Mouse (Mus musculus): ENCODE measurements at regions not wholly inside any gene's neighbourhood (a gene's known extent, or its start where the extent isn't known, plus 50 kb on each side); places are given as distances from the start of the nearest gene placed in this dataset.

- DNase-seq (ENCODE audit: low read depth): no peak
Measured at GRCm38 (mm10) chr15:60630756-60631402, 222.7 kb downstream of the Fam84b start.

GRCm38 (mm10) chr15:60618801-60619200 lies 234.8 kb downstream of the Fam84b start:
- no peak for DNase-seq (ENCODE audit: low read depth)

DNA sequence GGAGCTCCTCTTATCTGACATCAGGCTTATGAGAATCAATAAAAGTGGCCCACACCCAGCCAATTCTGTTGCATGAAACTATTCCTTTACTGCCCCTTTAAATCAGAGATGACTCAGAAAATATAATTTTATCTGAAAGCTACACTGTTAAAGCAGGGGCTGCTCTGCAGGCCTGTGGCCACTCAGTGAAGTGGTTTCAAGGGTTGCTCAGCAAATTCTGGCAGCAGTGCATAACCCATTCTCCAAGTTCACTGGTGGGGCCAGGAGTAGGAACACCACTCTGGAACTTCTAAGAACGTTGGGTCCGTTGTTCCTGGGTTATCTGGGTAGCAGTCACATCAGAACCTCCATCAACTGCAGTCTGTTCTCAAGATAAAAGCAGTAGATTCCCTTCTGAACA lies 236.2 kb downstream of the Fam84b start:
- no peak for DNase-seq (ENCODE audit: low read depth)

- no peak for DNase-seq (ENCODE audit: low read depth)
Measured at GRCm38 (mm10) chr15:60601885-60602284, 251.7 kb downstream of the Fam84b start.

DNA sequence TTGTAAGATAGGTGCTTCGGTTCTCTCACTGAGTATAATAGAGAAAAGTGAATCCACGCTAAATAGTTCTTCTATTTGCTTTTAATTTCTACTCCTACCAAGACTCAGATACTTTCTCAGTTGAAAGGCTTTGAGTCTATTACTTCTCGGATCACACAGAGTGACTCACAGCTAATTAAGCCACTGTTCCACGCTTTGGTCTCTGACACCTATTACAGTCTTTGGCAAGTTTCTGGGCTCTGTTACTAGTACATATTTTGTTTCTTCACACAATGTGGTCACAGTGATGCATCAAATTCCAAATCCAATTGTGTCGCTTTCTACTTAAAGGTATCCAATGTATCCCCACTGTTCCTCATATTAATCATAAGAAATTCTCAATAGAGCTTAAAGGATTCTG lies 276.5 kb downstream of the Fam84b start:
- DNase-seq (ENCODE audit: low read depth): no peak

- no peak for DNase-seq (ENCODE audit: low read depth)
Measured at GRCm38 (mm10) chr15:60566267-60566666, 287.3 kb downstream of the Fam84b start.

DNA sequence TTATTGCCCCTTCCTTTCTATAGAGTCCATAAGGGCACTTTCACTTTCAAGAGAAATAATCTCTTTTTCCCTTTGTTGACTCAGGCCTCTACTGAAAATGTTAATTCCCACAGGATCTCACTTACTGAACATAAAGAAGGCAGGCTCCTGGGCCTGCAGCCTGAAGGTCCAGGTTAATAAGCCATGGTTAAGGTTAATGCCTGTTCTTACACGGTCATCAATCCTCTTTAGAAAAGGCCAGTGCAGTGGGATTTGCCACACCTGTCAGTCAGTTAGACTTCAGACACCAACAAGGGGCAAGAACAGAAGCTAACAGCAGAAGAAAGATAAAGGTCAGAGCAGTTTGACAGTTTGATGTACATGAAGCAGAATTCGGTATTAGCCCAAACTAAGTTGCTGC lies 288.6 kb downstream of the Fam84b start:
- DNase-seq (ENCODE audit: low read depth): no peak

GRCm38 (mm10) chr15:60560641-60561040 lies 292.9 kb downstream of the Fam84b start:
- DNase-seq (ENCODE audit: low read depth): no peak

DNA sequence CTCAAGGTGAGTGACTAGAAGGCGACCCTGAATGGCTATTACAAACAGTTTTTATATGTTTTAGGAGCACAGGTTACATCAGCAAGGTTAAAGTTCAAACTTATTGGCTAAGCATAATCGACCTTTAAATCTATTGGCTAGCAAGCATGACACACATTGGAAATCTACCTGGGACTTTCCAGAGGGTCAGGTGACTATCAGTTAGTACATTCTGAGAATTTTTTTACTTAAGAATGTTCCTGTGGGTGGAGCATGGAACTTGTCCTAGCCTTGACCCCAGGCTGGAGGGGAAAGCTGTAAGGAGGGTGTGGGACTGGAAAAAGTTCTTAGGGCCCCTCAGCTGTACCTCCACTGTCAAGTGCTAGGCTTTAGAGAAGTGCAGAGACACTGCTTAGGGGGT lies 297.9 kb downstream of the Fam84b start:
- DNase-seq (ENCODE audit: low read depth): no peak

DNA sequence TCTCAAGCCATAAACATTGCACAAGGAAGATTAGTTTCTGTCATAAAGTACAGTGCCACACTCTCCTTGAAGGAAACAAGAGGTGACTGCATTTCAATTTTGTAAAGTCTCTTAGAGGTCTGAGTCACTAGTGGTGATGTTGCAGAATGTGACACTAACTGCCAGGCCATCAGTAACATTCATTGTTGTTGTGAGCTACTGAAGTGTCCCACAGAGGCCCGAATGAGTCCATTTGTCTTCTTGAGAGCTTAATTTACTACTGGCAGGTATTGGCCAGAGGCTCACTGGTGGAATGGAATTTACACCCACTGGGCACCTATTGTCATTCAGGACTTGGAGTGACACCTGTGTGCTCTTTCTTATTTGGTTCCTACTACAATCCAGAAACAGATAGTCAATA lies 299.0 kb downstream of the Fam84b start:
- DNase-seq (ENCODE audit: low read depth): no peak

DNA sequence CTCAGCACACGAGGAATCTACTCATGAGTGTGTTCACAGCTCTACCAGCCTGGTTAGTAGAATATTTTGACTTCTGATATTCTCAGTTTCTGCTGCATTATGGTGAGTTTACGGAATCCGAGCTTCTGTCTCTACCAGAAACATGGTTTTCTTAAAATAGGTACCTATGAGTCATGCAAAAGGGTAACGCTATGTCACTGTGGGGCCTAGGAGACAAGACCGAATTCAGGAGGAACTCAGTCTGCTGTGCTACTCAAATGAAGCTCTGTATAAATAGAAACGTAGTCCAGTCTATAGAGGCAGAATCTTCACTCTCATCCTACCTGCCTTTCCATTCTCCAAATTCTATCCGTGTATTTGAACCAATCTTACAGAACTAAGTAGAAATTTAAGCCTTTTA lies 305.5 kb downstream of the Fam84b start:
- no peak for DNase-seq (ENCODE audit: low read depth)

GRCm38 (mm10) chr15:60537191-60537590 lies 316.4 kb downstream of the Fam84b start:
- no peak for DNase-seq (ENCODE audit: low read depth)

DNA sequence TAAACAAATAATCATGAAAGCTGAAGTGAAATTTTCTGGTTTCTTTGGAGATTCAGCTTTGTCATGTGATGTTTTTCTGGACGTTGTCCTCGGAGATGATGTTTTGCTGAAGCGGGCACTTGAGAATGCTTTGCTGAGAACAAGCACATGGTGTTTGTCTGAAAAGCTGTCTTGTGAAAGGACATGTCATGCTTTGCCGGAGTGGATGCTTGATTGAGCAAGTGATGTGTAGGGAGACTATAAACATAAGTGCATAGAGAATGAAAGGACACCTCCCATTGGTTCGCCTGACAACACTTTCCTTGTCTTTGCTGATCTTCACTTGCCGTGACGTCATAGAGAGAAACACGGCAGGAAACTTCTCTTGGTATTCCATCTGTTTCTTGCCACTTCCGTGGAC lies 318.9 kb downstream of the Fam84b start:
- no peak for DNase-seq (ENCODE audit: low read depth)

GRCm38 (mm10) chr15:60516810-60517209 lies 336.8 kb downstream of the Fam84b start:
- DNase-seq (ENCODE audit: low read depth): no peak

GRCm38 (mm10) chr15:60476755-60477310 lies 376.7 kb downstream of the Fam84b start:
- no peak for DNase-seq (ENCODE audit: low read depth)

- no peak for DNase-seq (ENCODE audit: low read depth)
Measured at GRCm38 (mm10) chr15:60475086-60475485, 378.5 kb downstream of the Fam84b start.

DNA sequence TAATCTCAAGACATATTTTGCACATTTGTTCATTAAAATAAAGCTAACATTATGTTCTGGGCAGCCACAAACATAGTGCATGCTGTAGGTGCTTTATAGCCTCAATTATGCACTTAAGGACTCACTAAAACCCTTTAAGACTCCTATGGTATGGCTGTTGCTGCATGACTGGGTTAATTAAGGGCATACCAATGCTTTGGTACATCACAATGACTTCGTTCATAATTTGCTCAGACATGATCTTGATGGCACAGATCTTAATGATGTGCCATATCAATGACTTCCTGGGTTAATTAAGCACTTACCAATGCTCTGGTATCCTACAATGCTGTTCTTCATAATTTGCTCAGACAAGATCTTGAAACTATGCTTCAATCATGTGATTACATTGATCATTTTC lies 415.5 kb upstream of the 4933412E24Rik start:
- DNase-seq (ENCODE audit: low read depth): no peak

DNA sequence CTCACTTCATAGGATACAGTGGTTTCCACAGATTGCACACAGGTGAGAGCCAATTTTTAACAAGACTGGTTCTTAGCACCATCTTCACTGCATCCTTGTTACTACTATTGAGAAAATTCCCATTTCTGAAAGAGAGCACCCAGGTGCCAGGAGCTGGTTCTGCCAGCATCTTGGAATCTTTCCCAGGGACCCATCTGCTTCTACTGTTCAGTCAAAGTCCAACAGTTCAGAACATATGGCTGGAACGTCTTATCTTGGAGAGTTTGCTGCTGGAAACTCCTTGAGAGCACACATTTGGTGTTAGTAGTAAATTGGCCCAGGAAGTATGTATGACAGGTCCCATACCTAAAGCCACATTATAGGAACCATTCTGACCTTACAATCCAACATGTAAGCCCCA lies 402.7 kb upstream of the 4933412E24Rik start:
- no peak for DNase-seq (ENCODE audit: low read depth)

DNA sequence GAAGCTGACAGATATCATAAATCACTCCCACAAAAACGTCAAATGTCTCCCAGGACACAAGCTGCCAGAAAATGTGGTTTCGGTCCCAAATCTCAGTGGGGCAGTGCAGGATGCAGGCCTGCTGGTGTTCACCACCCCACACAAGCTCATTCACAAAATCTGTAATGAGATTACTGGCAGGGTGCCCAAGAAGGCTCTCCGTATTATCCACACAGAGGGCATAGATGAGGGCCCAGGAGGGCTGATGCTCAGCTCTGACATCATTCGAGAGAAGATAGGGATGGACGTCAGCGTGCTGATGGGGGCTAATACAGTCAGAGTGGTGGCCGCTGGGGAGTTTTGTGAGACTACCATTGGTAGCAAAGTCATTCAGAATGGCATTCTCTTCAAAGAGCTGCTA lies 375.9 kb upstream of the 4933412E24Rik start:
- no peak for DNase-seq (ENCODE audit: low read depth)

- no peak for DNase-seq (ENCODE audit: low read depth)
Measured at GRCm38 (mm10) chr15:60390336-60390735, 373.9 kb upstream of the 4933412E24Rik start.

DNA sequence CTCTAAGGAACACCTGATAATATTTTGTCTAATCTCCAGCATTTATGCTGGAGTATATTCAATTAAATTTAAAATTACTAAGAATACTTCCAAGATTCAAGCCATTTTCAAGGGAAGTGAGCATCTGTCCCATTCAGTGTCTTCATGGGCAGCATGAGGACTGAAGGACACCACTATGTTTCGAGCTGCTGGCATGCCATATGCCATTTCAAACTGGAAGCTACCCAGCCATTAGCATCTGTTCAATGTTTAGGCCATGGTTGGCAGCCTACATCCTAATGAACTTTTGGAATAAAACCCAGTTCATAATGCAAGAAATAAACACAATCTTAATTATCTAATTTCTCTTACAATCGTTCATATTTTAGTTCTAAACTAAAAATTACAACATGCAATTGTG lies 371.5 kb upstream of the 4933412E24Rik start:
- no peak for DNase-seq (ENCODE audit: low read depth)
